Mouse (Mus musculus): ENCODE measurements around the gene Atp6v1g2. TPM values are rescaled to one million over a fixed set of nuclear protein-coding genes. Genes with fewer than 3 reads are reported as not detected.

Gene Atp6v1g2
- polyA plus RNA-seq, 1 experiment: 6.7 TPM

DNA sequence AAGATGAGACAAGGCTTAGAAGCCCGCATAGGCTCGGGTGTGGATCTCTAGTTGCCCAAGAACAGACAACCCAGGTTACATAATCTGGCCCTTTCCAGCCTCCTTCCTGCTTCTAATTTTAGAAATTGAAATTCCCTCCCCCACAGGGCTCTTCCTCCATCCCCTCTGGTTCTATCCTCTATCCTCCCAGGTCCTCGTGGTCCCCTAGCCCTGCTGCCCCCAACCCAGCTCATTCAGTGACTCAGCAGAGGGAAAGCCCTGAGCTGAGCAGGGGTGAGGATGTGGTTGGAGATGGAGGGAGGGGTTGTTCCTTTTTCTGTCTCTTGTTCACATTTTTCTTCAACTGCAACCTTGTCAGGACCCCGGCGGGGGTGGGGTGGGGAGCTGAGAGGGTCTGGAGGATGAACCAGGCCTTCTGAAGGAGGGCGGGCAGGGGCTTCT is 13.8 kb upstream of the Atp6v1g2 start:
- DNase-seq: no peak
- H3K27ac ChIP-seq (ENCODE audit: insufficient read depth, low read depth, low read length): peak overlapping the region; percentile 67
- H3K36me3 ChIP-seq (ENCODE audit: control insufficient read depth, insufficient read depth, low read length): no peaks in the 10 kb centered on the region; the same call in 1 of the 2 replicates
- H3K27me3 ChIP-seq (replicated peaks; ENCODE audit: control insufficient read depth, insufficient read depth, low read length): no peaks in the 10 kb centered on the region
- H3K4me1 ChIP-seq (ENCODE audit: control insufficient read depth, insufficient read depth, low read length): peaks cover 2% of the 10 kb centered on the region; the same call in 1 of the 2 replicates
- 58% methylated on average over 6 of the region's 6 CpGs for WGBS
- no peak for TF ChIP-seq CTCF (conservative IDR thresholded peaks at IDR 0.05; ENCODE audit: insufficient read depth, insufficient read length, low read depth, low read length)
- no peak for TF ChIP-seq POLR2A (IDR thresholded peaks at IDR 0.05; ENCODE audit: low read depth, low read length)
- no peak overlapping the region for H3K4me3 ChIP-seq (ENCODE audit: insufficient read depth, low read depth, low read length)

DNA sequence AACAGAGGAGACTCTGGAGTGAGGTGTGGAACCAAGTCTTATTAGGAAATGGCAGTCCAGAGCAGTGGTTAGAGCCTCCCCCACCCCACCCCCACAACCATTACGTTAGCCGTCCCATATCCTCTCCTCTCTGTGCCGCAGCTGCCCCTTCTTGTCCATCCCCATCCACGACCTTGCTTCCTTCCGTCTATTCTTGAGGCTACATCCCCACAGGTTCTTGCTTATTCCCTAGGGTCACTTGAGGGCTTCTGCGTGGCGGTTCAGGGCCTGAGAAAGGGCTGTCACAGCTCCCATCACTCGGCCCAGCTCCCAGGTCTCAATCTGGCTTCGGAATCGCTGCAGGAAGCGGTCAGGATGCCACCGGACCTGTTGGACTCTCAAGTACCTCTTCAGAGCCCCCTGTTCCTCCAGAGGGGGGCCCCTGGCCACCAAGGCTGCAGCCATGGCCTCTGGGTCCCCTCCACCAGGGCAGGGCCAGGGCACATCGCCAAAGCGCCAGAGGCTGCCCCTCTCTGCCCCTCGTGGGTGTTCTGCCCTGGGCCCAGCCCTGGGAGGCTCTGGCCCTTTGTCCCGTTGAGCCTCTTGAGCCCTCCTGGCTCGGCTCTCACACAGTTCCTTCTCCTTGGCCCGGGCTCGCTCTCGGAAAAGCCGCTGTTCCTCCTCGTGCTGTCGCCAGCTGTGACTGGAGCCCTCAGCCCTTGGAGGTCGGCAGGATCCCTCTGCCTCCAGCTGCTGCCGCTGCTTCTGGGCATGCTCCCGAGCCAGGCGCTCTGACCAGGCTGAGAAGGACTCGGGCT is 13.1 kb upstream of the Atp6v1g2 start, which contains the start of gene Gm16181:
Gm16181 (plus strand) TSS at position 679 of the 797 bp plus-strand sequence.
- TF ChIP-seq POLR2A (IDR thresholded peaks at IDR 0.05; ENCODE audit: low read depth, low read length) (no peak), CTCF (conservative IDR thresholded peaks at IDR 0.05; ENCODE audit: insufficient read depth, insufficient read length, low read depth, low read length) (no peak)
- no peaks in the 10 kb centered on the region for H3K27me3 ChIP-seq (replicated peaks; ENCODE audit: control insufficient read depth, insufficient read depth, low read length)
- H3K27ac ChIP-seq (ENCODE audit: insufficient read depth, low read depth, low read length): peak within 1 kb of the TSS; percentile 67
- H3K4me3 ChIP-seq (ENCODE audit: insufficient read depth, low read depth, low read length): no peak within 1 kb of the TSS
- no peaks in the 10 kb centered on the region; the same call in 1 of the 2 replicates for H3K36me3 ChIP-seq (ENCODE audit: control insufficient read depth, insufficient read depth, low read length)
- WGBS: 57% methylated on average over 28 of the region's 28 CpGs
- peaks cover 2% of the 10 kb centered on the region; the same call in 1 of the 2 replicates for H3K4me1 ChIP-seq (ENCODE audit: control insufficient read depth, insufficient read depth, low read length)
- DNase-seq: peak; percentile 50

DNA sequence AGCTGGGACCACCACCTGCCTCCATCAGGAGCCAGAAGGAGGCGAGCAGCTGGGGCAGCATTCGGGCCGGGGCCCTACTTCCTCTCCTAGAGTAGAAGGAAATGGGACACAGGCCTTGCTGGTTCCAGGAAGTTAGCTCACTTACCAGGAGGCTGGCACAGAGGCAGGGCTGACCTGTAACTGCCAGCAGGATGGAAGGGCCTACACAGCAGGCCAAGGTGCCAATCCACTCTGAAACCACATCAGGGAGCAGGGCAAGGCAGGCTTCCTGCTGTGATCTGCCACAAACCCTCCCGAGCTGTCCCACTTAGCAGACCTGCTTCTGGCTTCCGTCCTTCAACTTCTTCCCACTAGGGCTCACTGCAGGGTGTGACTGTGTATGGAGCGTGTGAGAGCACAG is 11.2 kb upstream of the Atp6v1g2 start:
- Histone ChIP-seq H3K27ac (ENCODE audit: insufficient read depth, low read depth, low read length) (no peak overlapping the region), H3K4me3 (ENCODE audit: insufficient read depth, low read depth, low read length) (no peak overlapping the region), H3K4me1 (ENCODE audit: control insufficient read depth, insufficient read depth, low read length) (peaks cover 2% of the 10 kb centered on the region; the same call in 1 of the 2 replicates), H3K36me3 (ENCODE audit: control insufficient read depth, insufficient read depth, low read length) (no peaks in the 10 kb centered on the region; the same call in 1 of the 2 replicates), H3K27me3 (replicated peaks; ENCODE audit: control insufficient read depth, insufficient read depth, low read length) (no peaks in the 10 kb centered on the region)
- 59% methylated on average over 6 of the region's 6 CpGs for WGBS
- DNase-seq: no peak
- TF ChIP-seq POLR2A (IDR thresholded peaks at IDR 0.05; ENCODE audit: low read depth, low read length) (no peak), CTCF (conservative IDR thresholded peaks at IDR 0.05; ENCODE audit: insufficient read depth, insufficient read length, low read depth, low read length) (no peak)

DNA sequence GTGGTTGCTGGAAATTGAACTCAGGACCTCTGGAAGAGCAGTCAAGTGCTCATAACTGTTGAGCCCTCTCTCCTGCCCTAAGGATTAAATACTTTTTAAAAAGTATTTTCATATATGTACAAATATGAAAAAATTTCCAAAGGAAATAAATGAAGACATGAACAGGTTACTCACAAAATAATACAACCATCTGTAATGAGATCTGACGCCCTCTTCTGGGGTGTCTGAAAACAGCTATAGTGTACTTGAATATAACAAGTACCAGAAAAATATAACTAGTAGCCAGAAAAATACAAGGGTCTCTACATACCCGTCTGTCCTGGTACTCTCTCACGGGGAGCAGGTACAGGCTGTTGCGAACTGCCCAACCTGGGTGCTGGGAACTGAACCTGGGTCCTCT is 8.8 kb upstream of the Atp6v1g2 start:
- 95% methylated on average over 4 of the region's 4 CpGs for WGBS
- H3K4me3 ChIP-seq (ENCODE audit: insufficient read depth, low read depth, low read length): no peak overlapping the region

DNA sequence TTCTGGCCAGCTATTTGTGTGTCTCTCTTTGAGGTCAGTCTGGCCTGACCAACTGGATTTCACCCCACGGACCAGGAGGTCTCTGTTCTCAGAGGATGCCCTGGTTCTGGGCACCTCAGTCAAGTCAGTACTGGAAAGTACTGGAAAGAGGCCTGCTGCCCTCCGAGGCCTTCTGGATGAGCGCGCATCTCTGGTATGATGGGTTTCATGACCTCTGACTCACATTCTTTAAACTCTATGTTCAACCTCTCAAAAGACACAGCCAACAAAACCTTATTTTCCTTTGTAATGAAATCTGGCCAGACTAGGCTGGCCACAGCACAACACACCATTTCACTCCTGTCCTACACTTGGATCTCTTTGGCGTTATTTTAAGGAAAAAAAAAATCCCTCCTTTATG is 8.0 kb upstream of the Atp6v1g2 start:
- 85% methylated on average over 5 of the region's 5 CpGs for WGBS
- no peak for TF ChIP-seq CTCF (conservative IDR thresholded peaks at IDR 0.05; ENCODE audit: insufficient read depth, insufficient read length, low read depth, low read length)
- TF ChIP-seq POLR2A (IDR thresholded peaks at IDR 0.05; ENCODE audit: low read depth, low read length): no peak
- H3K36me3 ChIP-seq (ENCODE audit: control insufficient read depth, insufficient read depth, low read length): no peaks in the 10 kb centered on the region; the same call in 1 of the 2 replicates
- H3K27ac ChIP-seq (ENCODE audit: insufficient read depth, low read depth, low read length): no peak overlapping the region
- H3K4me1 ChIP-seq (ENCODE audit: control insufficient read depth, insufficient read depth, low read length): no peaks in the 10 kb centered on the region
- DNase-seq: no peak
- no peak overlapping the region for H3K4me3 ChIP-seq (ENCODE audit: insufficient read depth, low read depth, low read length)
- H3K27me3 ChIP-seq (replicated peaks; ENCODE audit: control insufficient read depth, insufficient read depth, low read length): no peaks in the 10 kb centered on the region

More for the DNA sequence above, 8.8 kb upstream of the Atp6v1g2 start:
- Histone ChIP-seq H3K4me1 (ENCODE audit: control insufficient read depth, insufficient read depth, low read length) (no peaks in the 10 kb centered on the region), H3K36me3 (ENCODE audit: control insufficient read depth, insufficient read depth, low read length) (no peaks in the 10 kb centered on the region; the same call in 1 of the 2 replicates), H3K27ac (ENCODE audit: insufficient read depth, low read depth, low read length) (no peak overlapping the region), H3K27me3 (replicated peaks; ENCODE audit: control insufficient read depth, insufficient read depth, low read length) (no peaks in the 10 kb centered on the region)
- TF ChIP-seq POLR2A (IDR thresholded peaks at IDR 0.05; ENCODE audit: low read depth, low read length): no peak
- no peak for TF ChIP-seq CTCF (conservative IDR thresholded peaks at IDR 0.05; ENCODE audit: insufficient read depth, insufficient read length, low read depth, low read length)
- DNase-seq: no peak

DNA sequence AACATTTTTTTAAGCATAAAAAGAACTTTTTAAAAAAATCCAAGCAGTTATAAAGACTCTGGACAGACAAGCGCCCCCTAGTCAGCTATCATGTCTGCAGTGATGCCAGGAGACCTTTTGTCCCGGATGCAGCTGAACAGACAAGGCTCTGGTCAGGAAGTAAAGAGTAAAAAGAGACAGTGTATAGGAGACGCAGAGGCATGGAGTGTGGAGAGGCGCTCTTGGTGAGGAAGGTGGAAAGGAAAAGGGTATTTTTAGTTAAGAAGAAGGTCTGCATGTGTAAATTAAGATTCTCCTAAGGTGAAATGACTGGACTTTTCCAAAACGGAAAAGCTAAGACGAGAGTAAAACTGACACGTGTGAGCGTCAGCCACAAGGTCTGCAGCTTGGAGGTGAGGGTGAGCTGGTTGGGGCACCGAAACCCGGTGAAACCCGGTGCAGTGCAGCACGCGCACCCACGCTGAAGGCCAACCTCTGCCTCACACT is 6.9 kb upstream of the Atp6v1g2 start:
- TF ChIP-seq POLR2A (IDR thresholded peaks at IDR 0.05; ENCODE audit: low read depth, low read length): no peak
- TF ChIP-seq CTCF (conservative IDR thresholded peaks at IDR 0.05; ENCODE audit: insufficient read depth, insufficient read length, low read depth, low read length): no peak
- no peaks in the 10 kb centered on the region for H3K4me1 ChIP-seq (ENCODE audit: control insufficient read depth, insufficient read depth, low read length)
- H3K27ac ChIP-seq (ENCODE audit: insufficient read depth, low read depth, low read length): no peak overlapping the region
- no peak overlapping the region for H3K4me3 ChIP-seq (ENCODE audit: insufficient read depth, low read depth, low read length)
- DNase-seq: no peak
- no peaks in the 10 kb centered on the region for H3K27me3 ChIP-seq (replicated peaks; ENCODE audit: control insufficient read depth, insufficient read depth, low read length)
- H3K36me3 ChIP-seq (ENCODE audit: control insufficient read depth, insufficient read depth, low read length): no peaks in the 10 kb centered on the region
- WGBS: 72% methylated on average over 14 of the region's 14 CpGs

DNA sequence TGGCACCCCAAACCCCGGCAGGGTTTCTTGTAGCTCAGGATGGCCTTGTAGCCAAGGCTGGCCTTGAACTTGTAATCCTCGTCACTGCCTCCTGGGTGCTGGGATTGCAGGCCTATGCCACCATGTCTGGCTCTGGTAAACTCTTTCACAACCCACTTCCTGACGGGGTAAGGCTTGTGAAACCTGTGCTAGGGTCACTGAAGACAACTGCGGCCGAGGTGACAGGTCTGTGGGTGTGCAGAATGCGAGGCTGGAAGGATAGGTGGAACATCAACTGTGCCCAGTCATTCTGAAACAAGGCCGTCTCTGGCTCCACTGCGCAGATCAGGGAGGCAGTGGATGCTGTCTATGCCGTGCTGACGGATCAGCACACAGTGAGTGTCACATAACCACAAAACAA is 2.4 kb upstream of the Atp6v1g2 start:
- TF ChIP-seq CTCF (conservative IDR thresholded peaks at IDR 0.05; ENCODE audit: insufficient read depth, insufficient read length, low read depth, low read length) (no peak), POLR2A (IDR thresholded peaks at IDR 0.05; ENCODE audit: low read depth, low read length) (no peak)
- no peak overlapping the region for H3K4me3 ChIP-seq (ENCODE audit: insufficient read depth, low read depth, low read length)
- H3K27ac ChIP-seq (ENCODE audit: insufficient read depth, low read depth, low read length): no peak overlapping the region
- DNase-seq: no peak
- peaks cover 4% of the 10 kb centered on the region; the same call in 1 of the 2 replicates for H3K4me1 ChIP-seq (ENCODE audit: control insufficient read depth, insufficient read depth, low read length)
- 91% methylated on average over 10 of the region's 10 CpGs for WGBS
- no peaks in the 10 kb centered on the region for H3K27me3 ChIP-seq (replicated peaks; ENCODE audit: control insufficient read depth, insufficient read depth, low read length)
- no peaks in the 10 kb centered on the region for H3K36me3 ChIP-seq (ENCODE audit: control insufficient read depth, insufficient read depth, low read length)

Measured in kidney, adult 2 months (tissue).